Mouse (Mus musculus) embryonic facial prominence, embryonic 13.5 days (tissue): ENCODE measurements around the gene Dnaic2. TPM values are rescaled to one million over a fixed set of nuclear protein-coding genes. Genes with fewer than 3 reads are reported as not detected.

ENCODE experiments used
- ATAC-seq: fragments of 200-750 bp; cut with Nextera tagmentation; 2 replicates; pipeline ENCODE4 v1.8.0; 2017; ENCODE audit warnings: low read depth; ENCODE audit not compliant: insufficient number of reproducible peaks, insufficient read depth, low FRiP score, low TSS enrichment
- H3K27ac ChIP-seq: fragments of 300-500 bp; sonication (generic); 2 replicates; pipeline ENCODE4 v1.5.1; 2015; ENCODE audit warnings: moderate library complexity, mild to moderate bottlenecking, inconsistent platforms
- H3K27me3 ChIP-seq: fragments of 300-500 bp; sonication (generic); 2 replicates; pipeline ENCODE4 v1.6.1; 2015; ENCODE audit warnings: mild to moderate bottlenecking, inconsistent platforms
- H3K36me3 ChIP-seq: fragments of 300-500 bp; sonication (generic); 2 replicates; pipeline ENCODE4 v1.6.1; 2015; ENCODE audit warnings: mild to moderate bottlenecking, inconsistent platforms
- H3K4me1 ChIP-seq: fragments of 300-500 bp; sonication (generic); 2 replicates; pipeline ENCODE4 v1.6.1; 2015; ENCODE audit warnings: inconsistent platforms
- H3K4me2 ChIP-seq: fragments of 300-500 bp; sonication (generic); 2 replicates; pipeline ENCODE4 v1.6.1; 2015; ENCODE audit warnings: moderate library complexity, mild to moderate bottlenecking, inconsistent platforms
- H3K4me3 ChIP-seq: fragments of 300-500 bp; sonication (generic); 2 replicates; pipeline ENCODE4 v1.5.1; 2015; ENCODE audit warnings: mild to moderate bottlenecking, inconsistent platforms
- H3K9ac ChIP-seq: fragments of 300-500 bp; sonication (generic); 2 replicates; pipeline ENCODE4 v1.6.1; 2015; ENCODE audit warnings: mild to moderate bottlenecking, inconsistent platforms
- H3K9me3 ChIP-seq: fragments of 300-500 bp; sonication (generic); 2 replicates; pipeline ENCODE4 v1.6.1; 2016; ENCODE audit warnings: inconsistent platforms
- WGBS: fragments of 180-500 bp; shearing (Covaris S2); methylation state at CpG from one replicate; pipeline ENCODE4 v1.1.7; 2015; ENCODE audit warnings: mixed read lengths; 5-methylcytosine and 5-hydroxymethylcytosine counted together
- polyA plus RNA-seq: library from polyadenylated mRNA; unstranded; fragments of >200 nt; fragmentation: Nextera tagmentation; extraction: Ambion mirVana; gene quantifications from 2 replicates; pipeline ENCODE4 v1.2.1, GENCODE M21; 2015

Gene Dnaic2
- polyA plus RNA-seq, 1 experiment from 2014 or later = 1.1 TPM

DNA sequence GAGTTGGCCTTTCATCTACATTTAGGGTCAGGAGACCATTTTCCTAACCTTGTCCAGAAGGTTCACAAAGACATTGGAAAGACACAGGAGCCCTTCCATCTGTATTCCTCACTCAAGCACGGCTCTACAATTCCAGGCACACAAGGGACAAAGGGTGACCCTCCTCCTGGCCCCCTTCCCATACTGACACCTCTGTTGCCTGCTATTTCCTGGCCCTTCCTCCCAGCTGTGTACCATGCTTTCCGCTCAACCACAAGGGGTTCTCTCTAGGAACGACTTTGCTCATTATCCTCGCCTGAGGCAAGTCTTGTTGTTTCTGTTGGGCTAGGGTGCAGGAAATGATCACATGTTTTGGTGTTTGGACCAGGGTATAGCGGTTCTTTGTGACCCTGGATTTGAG is 1.1 kb downstream of the Dnaic2 start:
- Histone ChIP-seq H3K9me3 (no peaks in the 10 kb centered on the region), H3K4me1 (peaks cover 28% of the 10 kb centered on the region), H3K27ac (no peak overlapping the region), H3K27me3 (no peaks in the 10 kb centered on the region), H3K4me3 (no peak overlapping the region), H3K4me2 (no peak overlapping the region), H3K36me3 (no peaks in the 10 kb centered on the region), H3K9ac (no peak overlapping the region)
- ATAC-seq = no peak
- 25% methylated on average over 5 of the region's 5 CpGs for WGBS

GRCm38 (mm10) chr11:114729832-114730363 is 2.7 kb downstream of the Dnaic2 start:
- WGBS = 56% methylated on average over 6 of the region's 6 CpGs

GRCm38 (mm10) chr11:114731711-114732110 is 4.5 kb downstream of the Dnaic2 start:
- no peaks in the 10 kb centered on the region for H3K9me3 ChIP-seq
- no peaks in the 10 kb centered on the region for H3K27me3 ChIP-seq
- no peaks in the 10 kb centered on the region for H3K36me3 ChIP-seq
- peaks cover 17% of the 10 kb centered on the region for H3K4me1 ChIP-seq
- no peak overlapping the region for H3K9ac ChIP-seq
- WGBS = 66% methylated on average over 4 of the region's 4 CpGs
- no peak overlapping the region for H3K4me3 ChIP-seq
- H3K27ac ChIP-seq = no peak overlapping the region
- H3K4me2 ChIP-seq = no peak overlapping the region
- no peak for ATAC-seq

More at GRCm38 (mm10) chr11:114729832-114730363, 2.7 kb downstream of the Dnaic2 start:
- no peak overlapping the region for H3K4me2 ChIP-seq
- H3K27me3 ChIP-seq = no peaks in the 10 kb centered on the region
- H3K4me3 ChIP-seq = no peak overlapping the region
- ATAC-seq = no peak
- H3K9ac ChIP-seq = no peak overlapping the region
- H3K36me3 ChIP-seq = no peaks in the 10 kb centered on the region
- no peaks in the 10 kb centered on the region for H3K9me3 ChIP-seq
- H3K27ac ChIP-seq = no peak overlapping the region
- H3K4me1 ChIP-seq = peaks cover 25% of the 10 kb centered on the region

DNA sequence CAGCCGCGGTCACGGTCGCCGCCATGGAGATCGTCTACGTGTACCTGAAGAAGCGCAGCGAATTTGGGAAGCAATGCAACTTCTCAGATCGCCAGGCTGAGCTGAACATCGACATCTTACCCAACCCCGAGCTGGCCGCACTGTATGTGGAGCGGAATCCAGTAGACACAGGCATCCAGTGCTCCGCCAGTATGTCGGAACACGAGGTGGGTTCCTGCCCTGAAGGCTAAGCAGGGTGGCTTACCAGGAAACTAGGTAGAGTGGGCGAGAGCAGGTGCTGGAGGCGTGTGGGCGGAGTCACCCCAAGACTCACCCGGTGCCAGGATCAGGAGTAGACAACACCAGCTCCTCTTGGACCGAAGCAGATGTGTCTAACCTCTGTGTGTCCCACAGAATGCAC is 5.7 kb downstream of the Dnaic2 start:
- Histone ChIP-seq H3K4me2 (no peak overlapping the region), H3K27ac (no peak overlapping the region), H3K27me3 (no peaks in the 10 kb centered on the region), H3K9me3 (no peaks in the 10 kb centered on the region), H3K9ac (no peak overlapping the region), H3K4me3 (no peak overlapping the region), H3K36me3 (no peaks in the 10 kb centered on the region), H3K4me1 (peaks cover 10% of the 10 kb centered on the region)
- WGBS = 79% methylated on average over 22 of the region's 22 CpGs
- ATAC-seq = no peak

DNA sequence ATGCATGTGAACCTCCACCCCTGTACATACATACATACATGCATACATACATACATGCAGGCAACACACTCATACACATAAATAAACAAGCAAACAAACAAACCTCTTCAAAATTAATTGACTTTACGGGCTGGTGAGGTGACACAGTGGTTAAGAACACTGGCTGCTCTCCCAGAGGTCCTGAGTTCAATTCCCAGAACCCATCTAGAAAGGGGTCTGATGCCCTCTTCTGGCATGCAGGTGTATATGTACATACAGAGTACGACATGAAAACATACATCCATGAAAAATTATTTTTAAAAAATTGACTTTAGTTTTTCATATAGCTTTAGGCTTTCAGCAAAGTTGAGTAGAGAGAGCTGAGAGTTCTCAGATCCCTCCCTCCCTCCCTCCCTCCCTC is 8.9 kb downstream of the Dnaic2 start:
- no peak overlapping the region for H3K4me3 ChIP-seq
- no peaks in the 10 kb centered on the region for H3K27me3 ChIP-seq
- no peaks in the 10 kb centered on the region for H3K36me3 ChIP-seq
- 88% methylated on average over 2 of the region's 2 CpGs for WGBS
- no peak overlapping the region for H3K27ac ChIP-seq
- H3K9ac ChIP-seq = no peak overlapping the region
- peaks cover 8% of the 10 kb centered on the region; the same call in 1 of the 2 replicates for H3K4me1 ChIP-seq
- ATAC-seq = no peak
- H3K9me3 ChIP-seq = no peaks in the 10 kb centered on the region
- no peak overlapping the region for H3K4me2 ChIP-seq

DNA sequence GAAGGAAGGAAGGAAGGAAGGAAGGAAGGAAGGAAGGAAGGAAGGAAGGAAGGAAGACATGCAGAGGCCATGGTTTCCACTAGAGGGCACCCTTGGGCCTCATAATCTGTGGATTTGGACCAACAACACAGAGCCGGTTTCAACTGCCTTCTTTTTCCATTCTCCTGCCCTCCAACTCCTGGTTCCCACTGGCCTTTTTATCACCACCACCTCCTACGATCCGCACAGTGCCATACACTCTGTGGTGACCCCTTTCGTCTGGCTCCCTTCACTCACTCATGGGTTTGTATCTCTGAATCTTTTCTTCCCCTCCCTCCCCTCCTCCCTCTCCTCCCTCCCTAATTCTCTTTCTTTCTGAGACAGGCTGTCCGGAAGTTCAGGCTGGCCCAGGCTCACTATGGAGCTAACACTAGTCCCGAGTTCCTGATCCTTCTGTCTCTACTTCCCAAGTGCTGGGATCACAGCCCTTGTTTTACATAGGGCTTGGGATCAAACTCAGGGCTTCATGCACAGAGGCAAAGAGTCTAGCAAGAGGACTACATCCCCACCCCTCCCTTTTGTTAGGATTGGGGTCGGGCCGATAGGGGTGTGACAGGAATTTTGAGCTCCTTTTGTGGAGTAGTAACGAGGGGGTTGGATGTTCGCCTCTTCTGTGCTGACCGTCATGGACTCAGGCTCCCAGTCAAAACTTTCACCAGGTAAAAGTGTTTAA is 9.9 kb downstream of the Dnaic2 start:
- no peaks in the 10 kb centered on the region for H3K9me3 ChIP-seq
- no peak overlapping the region for H3K4me2 ChIP-seq
- H3K27me3 ChIP-seq = no peaks in the 10 kb centered on the region
- H3K9ac ChIP-seq = no peak overlapping the region
- 36% methylated on average over 11 of the region's 11 CpGs for WGBS
- no peak overlapping the region for H3K27ac ChIP-seq
- H3K36me3 ChIP-seq = no peaks in the 10 kb centered on the region
- no peak overlapping the region for H3K4me3 ChIP-seq
- H3K4me1 ChIP-seq = peaks cover 8% of the 10 kb centered on the region; the same call in 1 of the 2 replicates
- ATAC-seq = no peak

DNA sequence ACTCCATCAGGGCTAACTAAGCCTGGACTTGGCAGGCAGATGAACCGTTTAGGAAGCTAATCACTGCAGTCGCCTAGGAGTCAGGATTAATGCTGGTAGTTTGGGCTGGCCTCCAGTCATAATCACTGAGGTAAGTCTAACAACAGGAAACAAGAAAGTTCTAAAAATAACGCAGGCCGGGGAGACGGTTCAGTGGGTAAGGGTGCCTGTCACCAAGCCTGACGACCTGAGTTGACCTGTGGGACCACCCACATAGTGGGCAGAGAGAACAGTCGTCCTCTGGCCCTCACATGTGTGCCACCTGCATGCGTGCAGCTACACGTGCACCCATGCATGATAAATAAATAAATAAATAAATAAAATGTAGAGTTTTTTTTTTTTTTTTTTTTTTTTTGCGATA is 13.4 kb downstream of the Dnaic2 start:
- Histone ChIP-seq H3K4me2 (no peak overlapping the region), H3K36me3 (no peaks in the 10 kb centered on the region), H3K27me3 (no peaks in the 10 kb centered on the region), H3K4me3 (no peak overlapping the region), H3K4me1 (peaks cover 13% of the 10 kb centered on the region; the same call in 1 of the 2 replicates), H3K9me3 (no peaks in the 10 kb centered on the region), H3K27ac (no peak overlapping the region), H3K9ac (no peak overlapping the region)
- WGBS = 37% methylated on average over 10 of the region's 10 CpGs
- ATAC-seq = no peak

GRCm38 (mm10) chr11:114741451-114741850 is 14.2 kb downstream of the Dnaic2 start:
- no peak overlapping the region for H3K4me3 ChIP-seq
- ATAC-seq = no peak
- no peak overlapping the region for H3K4me2 ChIP-seq
- H3K9ac ChIP-seq = no peak overlapping the region
- H3K4me1 ChIP-seq = peaks cover 13% of the 10 kb centered on the region; the same call in 1 of the 2 replicates
- H3K27ac ChIP-seq = no peak overlapping the region
- no peaks in the 10 kb centered on the region for H3K27me3 ChIP-seq
- no peaks in the 10 kb centered on the region for H3K36me3 ChIP-seq
- 48% methylated on average over 6 of the region's 6 CpGs for WGBS
- no peaks in the 10 kb centered on the region for H3K9me3 ChIP-seq

- ATAC-seq = no peak
- 0 out of 2 replicates have a peak, but pooled peaks cover 10% of the 10 kb centered on the region for H3K4me1 ChIP-seq
- 0 out of 2 replicates have a peak overlapping the region, but pooled peaks have one; percentile 6 for H3K9ac ChIP-seq
- no peak overlapping the region for H3K4me3 ChIP-seq
- H3K9me3 ChIP-seq = no peaks in the 10 kb centered on the region
- H3K27ac ChIP-seq = no peak overlapping the region
- H3K4me2 ChIP-seq = peak overlapping the region; percentile 50
- 3% methylated on average over 12 of the region's 12 CpGs for WGBS
- no peaks in the 10 kb centered on the region for H3K27me3 ChIP-seq
- no peaks in the 10 kb centered on the region for H3K36me3 ChIP-seq
These were observed 17.9 kb downstream of the Dnaic2 start for GRCm38 (mm10) chr11:114745134-114745533.

DNA sequence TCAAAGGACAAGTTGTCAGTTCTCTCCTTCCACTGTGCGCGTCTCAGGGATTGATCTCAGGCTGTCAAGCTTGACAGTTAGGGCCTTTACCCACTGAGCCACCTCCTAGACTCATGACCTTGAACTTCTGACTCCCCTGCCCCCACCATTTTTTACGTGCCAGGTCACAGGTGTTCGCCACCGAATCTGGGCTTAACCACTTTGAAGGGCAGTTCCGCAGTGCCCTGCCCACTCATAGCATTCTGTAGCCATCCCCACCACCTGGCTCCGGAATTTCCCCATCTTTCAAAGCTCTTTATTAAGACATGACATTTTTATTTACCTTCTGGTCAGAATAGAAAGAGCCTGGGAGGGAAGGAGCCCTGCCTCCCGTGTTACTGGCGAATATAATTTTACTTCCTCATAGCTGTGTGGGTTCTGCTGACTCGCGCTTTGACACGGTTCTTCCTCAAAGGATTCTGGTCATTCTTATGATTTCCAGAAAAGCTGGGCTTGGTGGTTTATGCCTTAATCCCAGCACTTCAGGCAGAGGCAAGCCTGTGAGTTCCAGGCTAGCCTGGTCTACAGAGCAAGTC is 20.4 kb downstream of the Dnaic2 start:
- no peak overlapping the region for H3K9ac ChIP-seq
- no peaks in the 10 kb centered on the region for H3K9me3 ChIP-seq
- no peaks in the 10 kb centered on the region for H3K36me3 ChIP-seq
- no peaks in the 10 kb centered on the region for H3K27me3 ChIP-seq
- no peak for ATAC-seq
- H3K4me1 ChIP-seq = 0 out of 2 replicates have a peak, but pooled peaks cover 5% of the 10 kb centered on the region
- WGBS = 75% methylated on average over 12 of the region's 12 CpGs
- H3K4me3 ChIP-seq = no peak overlapping the region
- no peak overlapping the region for H3K4me2 ChIP-seq
- no peak overlapping the region for H3K27ac ChIP-seq

DNA sequence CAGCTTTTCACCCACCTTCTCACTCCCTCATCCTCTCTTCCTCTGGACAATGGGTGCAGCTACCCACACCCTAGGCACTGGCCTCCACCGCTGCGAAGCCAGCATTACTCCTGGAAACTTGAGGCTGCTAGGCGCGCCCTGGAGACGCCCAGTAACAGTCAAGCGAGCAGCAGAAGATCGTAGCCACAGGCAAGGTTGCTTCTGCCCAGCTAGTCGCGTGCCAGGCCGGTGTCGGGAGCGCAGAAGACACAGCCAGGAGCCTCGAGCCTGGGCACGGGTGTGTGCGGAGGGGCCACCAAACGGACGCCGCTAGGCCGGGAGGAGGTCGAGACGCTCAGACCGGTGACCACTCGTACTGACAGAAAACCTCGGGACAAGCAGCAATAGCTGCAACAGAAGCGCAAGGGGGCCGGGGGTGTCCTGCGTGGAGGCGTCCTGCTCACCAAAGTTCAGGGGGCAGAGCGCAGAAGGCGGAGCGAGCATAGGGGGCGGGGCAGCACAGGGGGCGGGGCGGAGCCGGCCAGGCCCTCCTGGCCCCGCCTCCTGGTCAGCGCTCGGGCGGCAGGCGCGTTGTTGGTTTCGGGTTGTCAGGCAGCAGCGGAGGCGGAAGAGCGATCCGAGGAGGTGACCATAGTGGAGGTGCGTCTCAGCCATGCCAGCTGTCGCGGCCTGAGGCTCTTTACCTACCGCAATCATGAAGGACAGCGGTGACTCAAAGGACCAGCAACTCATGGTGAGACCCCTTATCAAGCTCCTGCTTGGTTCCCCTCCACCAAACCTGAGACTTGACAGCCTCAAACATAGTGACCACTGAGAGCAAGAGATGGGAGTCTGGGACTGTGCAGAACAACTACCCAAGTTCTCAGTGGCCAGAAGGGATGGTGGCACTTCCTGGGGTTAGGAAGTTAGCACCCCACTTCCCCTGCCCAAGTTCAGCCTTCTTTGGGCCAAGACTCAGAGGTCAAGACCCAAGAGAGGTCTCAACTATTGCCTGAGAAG is 37.9 kb downstream of the Dnaic2 start, which contains the start of gene Kif19a:
Gene Kif19a, plus strand, starts transcription at position 569 of the 999 bp plus-strand sequence.
- Histone ChIP-seq H3K4me1 (peaks cover 13% of the 10 kb centered on the region), H3K36me3 (no peaks in the 10 kb centered on the region), H3K9me3 (no peaks in the 10 kb centered on the region), H3K9ac (peak within 1 kb of the TSS; percentile 67), H3K27me3 (peaks cover 41% of the 10 kb centered on the region), H3K4me3 (peak within 1 kb of the TSS; percentile 47), H3K4me2 (peak within 1 kb of the TSS; percentile 78), H3K27ac (no peak within 1 kb of the TSS)
- WGBS = 4% methylated on average over 51 of the region's 51 CpGs
- ATAC-seq = peak; percentile 59
